Mouse (Mus musculus) megakaryocyte, embryonic 14.5 days (primary cell): ENCODE results near the gene Clptm1.

ENCODE experiments used
- FLI1 ChIP-seq: IDR thresholded peaks from 2 replicates; pipeline ENCODE4 v1.6.1; 2012; ENCODE audit warnings: low read length, inconsistent platforms, mixed read lengths
- GATA1 ChIP-seq: IDR thresholded peaks from 3 replicates; pipeline ENCODE4 v1.6.1; 2012; ENCODE audit warnings: mixed read lengths, low read length, inconsistent platforms, borderline replicate concordance

- no peak for TF ChIP-seq FLI1
- no peak for TF ChIP-seq GATA1
Observed at GRCm38 (mm10) chr7:19691434-19691833, 26.6 kb upstream of the Clptm1 start.
